Mouse (Mus musculus) neutrophil, adult 5-6 weeks (primary cell): ENCODE measurements around the gene Tmem18. TPM values are rescaled to one million over a fixed set of nuclear protein-coding genes. Genes with fewer than 3 reads are reported as not detected.

ENCODE experiments used
- ATAC-seq: fragments of 151-379, 151-347 bp; 2 replicates; pipeline ENCODE4 v1.8.0; 2017; ENCODE audit warnings: mild to moderate bottlenecking, moderate TSS enrichment; ENCODE audit not compliant: insufficient number of reproducible peaks, poor library complexity, low FRiP score, severe bottlenecking; ENCODE audit errors: extremely low read depth
- total RNA-seq: library from RNA; stranded (forward); fragments of 200-1000 nt; gene quantifications from 2 replicates; pipeline ENCODE4 v1.2.3, GENCODE M21; 2017

Tmem18 gene
- total RNA-seq: 9.2 and 10.3 TPM in 2 replicates

DNA sequence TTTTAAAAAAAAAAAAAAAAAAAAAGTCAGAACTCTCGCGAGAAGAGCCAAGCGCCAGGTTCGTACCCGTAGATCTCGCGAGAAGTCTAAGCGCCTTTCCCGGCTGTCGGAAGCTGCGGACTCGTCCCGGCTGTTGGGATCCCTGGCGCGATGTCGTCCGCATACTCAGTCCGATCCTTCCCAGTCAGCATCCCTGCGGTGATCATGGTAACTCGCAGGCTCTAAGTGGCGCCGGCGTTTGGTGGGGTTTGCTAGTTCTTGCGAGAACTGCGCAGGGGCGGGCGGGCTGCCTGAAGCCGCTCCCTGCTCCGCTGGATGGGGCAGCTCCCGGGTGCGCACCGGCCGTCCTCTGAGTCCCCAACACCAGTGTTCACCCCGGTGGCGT, at the start of gene Tmem18:
TSS of gene Tmem18 (plus strand) at position 71 of the 385 bp plus-strand sequence.
- ATAC-seq: peak; percentile 53

DNA sequence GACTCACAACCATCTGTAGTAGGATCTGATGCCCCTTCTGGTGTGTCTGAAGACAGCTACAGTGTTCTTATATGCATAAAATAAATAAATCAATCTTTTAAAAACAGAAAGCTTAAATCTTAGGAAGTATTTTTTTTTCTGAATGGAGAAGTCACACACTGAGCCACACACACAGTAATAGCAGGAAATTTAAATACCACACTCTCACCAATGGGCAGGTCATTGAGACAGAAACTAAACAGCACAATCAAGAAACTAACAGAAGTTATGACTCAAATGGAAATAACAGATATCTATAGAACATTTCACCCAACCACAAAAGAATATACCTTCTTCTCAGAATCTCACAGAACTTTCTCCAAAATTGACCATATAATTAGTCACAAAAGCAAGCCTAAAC, 26.9 kb upstream of the Tmem18 start:
- no peak for ATAC-seq

DNA sequence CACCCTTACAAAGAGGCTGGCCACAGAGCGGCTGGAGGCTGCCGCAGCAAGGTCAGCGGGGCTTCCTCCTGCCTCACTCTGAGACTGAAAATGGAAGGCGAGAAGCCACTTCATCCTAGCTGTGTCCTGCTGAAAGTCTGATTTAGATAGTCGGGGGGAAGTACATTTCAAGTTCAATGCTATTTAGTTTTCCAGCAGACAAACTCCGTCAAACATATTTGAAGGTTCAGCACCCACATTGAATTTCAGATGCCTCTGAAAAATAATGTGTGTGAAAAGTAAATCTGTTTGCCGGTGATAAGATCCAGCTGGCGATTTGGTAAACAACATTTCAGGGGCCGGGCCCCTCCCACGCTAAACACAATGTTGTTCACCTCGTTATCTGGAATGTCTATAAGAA, 22.8 kb upstream of the Tmem18 start:
- no peak for ATAC-seq

DNA sequence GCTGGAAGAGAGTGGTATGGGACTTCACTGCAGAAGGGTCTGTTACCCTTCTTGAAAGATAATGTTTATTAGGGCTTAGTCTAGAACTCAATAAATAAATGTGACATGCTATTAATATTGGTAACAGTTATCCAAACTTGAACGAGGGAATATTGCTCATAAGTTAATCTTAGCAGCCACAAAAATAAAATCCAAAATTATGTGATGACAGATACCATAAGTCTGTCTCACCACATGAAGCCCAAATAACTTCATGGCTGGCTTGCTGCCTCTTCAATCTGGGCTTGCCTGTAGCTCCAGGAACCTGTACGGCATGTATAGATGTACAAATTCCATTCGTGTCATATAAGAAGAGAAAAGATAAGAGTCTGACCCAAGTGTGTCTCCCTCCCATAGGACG, 12.2 kb upstream of the Tmem18 start:
- ATAC-seq: no peak

DNA sequence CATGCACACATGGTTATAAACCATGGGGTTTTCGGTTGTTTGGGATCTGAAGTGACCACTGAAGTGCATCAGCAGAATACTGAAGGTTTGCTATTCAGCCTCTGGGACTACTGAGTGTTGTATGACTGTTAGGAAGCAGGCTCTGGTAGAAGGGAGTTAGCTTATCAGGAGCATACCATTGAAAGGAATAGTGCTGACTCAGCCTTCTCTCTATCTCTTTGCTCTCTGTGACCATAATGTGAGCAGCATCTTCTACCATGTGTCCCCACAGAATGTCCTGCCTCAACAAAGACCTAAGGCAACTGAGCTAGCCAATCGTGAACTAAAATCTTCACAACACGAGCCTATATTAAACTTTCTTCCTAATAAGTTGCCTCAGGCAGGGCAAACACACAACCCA, 8.3 kb upstream of the Tmem18 start:
- no peak for ATAC-seq

DNA sequence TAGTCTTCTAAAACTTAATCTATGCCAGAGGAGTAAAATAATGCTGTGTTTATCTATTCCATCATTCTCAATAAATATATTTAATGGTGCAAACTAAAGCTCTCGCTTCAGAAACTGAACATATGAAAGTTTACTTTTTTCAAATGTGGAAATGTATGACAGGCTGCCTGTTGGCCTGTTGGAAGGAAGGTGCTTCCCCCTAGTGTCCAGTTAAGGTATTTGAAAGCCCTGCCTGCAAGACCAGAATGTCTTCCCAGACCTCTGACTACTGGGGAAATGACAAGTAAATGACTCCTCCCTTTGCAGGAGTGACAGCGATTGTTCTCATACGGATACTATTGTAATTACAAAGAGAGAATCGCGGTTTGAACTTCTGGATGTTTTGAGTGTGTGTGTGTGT, 6.2 kb upstream of the Tmem18 start:
- ATAC-seq: 0 out of 2 replicates have a peak, but pooled peaks have one; percentile 51

DNA sequence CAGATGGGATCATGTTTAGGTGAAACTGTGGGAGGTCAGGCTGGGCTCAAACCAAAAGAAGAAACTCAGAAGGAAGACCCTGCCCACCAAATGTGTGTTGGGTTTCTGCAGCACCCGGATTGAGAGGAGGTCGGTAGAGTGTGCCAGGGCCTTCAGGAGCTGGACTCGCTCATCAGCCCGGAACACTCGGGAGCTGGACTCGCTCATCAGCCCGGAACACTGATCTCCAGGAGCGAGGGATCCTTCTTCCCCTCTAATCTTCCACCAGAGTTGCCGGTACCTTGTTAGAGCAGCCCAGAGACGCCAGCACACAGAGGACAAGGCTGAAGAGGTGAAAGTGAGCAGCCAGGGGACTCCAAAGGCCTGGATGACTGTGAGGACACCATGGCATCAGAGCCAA, 2.9 kb upstream of the Tmem18 start:
- ATAC-seq: no peak

DNA sequence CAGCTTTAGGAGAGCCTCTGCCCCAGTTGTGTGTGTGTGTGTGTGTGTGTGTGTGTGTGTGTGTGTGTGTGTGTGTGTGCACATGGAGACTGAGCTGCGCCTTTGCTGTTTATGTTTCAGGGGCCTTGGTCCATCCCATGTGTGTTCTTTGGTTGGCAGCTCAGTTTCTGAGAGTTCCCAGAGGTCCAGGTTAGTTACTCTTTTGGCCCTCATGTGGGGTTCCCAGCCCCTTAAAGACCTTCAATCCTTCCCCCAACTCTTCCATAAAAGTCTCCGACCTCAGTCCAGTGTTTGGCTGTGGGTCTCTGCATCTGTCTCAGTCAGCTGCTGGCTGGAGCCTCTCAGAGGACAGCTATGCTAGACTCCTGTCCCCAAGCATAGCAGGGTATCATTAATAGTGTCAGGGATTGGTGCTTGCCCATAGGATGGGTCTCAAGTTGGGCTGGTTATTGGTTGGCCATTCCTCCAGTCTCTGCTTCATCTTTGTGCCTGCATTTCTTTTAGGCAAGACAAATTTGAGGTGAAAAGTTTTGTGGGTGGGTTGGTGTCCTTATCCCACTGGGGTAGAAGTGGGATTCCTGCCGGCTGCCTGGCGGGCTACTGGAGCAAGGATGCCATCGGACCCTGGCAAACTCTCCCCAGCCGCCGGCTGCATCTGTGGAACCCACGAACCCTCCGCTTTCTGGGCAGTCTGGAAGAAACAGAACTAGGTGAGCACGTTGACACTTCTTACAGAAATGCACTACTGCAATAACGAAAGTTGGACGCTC, 455 bp upstream of the Tmem18 start:
- ATAC-seq: no peak

DNA sequence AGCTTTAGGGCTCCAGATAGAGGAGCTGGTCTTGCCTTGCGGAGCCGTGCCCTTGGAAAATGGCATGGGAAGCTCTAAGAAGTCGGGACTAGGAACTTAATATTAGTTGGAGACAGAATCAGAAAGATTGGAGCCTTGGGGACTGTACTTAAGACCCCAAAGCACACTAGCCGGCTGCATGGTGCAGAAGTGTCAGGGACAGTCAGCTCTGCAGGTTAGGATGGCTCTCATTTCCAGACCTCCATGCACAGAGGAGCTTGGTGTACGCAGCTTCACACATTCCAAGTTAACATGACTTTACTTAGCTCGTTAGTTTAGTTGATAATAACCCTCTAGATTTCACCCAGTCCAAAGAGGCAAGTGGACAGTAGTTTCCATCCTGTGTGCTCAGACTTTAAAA, 637 bp downstream of the Tmem18 start:
- ATAC-seq: no peak

DNA sequence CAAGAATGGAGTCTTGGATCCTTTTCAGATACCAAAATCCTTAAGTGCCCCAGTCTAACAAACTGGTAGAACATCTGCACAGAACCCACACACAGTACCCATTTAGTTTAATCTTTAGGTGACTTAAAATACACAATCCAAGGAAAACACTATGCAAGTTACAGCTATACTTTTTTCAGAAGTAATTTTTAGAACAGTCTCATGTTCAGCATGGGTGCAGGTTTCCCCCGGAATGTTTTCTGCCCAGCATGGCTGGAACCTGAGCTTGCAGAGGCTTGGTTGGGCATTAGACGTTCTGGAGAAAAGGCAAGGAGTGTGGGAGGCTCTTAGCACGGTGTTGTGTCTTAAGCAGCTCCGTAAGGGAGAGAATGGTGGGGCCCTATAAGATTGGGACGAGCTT, 7.6 kb downstream of the Tmem18 start:
- no peak for ATAC-seq

DNA sequence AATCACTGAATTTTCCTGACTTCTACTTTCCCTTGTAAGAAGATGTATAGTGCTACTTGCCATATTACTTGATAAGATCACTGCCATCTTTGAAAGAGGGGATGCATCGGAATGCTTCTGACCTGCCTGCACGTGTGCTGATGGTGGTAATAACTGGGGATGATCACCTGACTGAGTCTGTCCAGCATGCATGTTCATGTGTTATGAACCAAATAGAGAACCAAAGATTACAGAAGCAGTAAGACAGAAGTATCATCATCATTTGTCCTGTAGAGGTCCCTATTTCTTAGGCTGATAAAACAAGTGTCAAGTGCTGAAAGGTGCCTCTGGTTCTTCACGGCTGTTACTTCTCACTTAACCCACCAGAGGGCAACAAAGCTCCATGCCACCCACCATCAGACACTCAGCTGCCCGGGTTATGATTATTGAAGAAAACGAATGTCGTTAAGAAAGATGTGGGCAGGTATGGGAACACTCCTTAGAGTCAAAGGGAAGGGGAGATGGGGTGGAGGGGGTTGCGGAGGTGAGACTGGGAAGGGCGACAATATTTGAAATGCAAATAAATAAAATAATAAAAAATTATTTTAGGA, 12.7 kb downstream of the Tmem18 start:
- ATAC-seq: peak; percentile 28; the same call in 1 of the 2 replicates

DNA sequence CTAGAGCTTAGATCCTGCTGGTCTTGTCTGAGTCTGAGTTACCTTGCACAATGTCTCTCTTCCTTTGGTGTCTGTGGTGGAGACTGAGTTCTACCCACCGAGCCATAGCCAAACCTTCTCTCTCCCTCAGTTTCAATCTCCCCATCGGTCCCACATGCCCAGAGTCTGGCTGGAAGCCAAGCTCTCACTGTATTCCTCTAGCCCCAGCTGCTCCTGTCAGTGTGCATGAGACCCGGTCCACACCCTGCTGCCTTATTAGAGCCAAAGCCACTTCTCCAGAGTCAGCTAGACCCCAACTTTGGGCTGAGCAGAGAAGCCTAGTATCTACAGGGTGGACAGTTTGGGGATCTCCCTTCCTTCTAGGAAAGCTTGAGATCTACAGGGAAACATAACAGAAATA, 14.7 kb downstream of the Tmem18 start:
- no peak for ATAC-seq

DNA sequence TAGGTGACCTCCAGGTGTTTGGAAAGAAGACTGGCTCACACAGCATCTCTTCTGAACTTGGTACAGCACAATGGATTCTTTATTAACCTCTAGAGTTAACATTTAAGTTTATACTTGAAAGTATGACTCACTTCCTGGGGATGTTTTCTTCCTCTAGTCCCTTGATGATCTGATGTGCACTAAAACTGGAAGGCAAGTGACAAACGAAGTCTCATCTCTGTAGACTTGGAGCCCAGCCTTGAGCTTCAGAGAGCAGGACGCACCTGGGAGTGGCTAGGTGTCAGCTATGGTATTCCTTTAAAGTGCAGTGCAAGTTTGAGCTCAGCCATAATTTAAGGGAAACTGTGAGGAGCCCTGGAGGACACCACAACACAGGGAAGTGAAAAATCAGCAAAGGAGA, 15.2 kb downstream of the Tmem18 start:
- ATAC-seq: no peak

DNA sequence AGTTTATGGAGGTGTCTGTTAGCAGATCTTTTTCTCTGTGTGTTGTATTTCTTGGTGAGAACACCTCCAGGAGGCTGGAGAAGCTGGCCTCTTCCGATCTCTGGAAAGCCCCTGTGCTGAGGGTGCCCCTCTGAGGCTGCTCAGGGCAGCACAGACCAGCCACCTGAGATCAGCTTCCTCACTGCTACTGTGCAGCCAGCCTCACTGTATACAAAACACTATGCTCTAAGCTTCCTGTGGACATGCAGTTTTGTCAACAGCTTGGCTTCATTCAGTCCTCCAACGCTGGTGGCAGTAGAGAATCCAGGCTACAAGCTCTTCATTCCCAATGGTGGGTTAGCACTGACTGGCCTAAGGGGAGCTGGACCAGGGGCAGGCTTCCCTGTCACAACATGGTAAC, 15.8 kb downstream of the Tmem18 start:
- no peak for ATAC-seq

DNA sequence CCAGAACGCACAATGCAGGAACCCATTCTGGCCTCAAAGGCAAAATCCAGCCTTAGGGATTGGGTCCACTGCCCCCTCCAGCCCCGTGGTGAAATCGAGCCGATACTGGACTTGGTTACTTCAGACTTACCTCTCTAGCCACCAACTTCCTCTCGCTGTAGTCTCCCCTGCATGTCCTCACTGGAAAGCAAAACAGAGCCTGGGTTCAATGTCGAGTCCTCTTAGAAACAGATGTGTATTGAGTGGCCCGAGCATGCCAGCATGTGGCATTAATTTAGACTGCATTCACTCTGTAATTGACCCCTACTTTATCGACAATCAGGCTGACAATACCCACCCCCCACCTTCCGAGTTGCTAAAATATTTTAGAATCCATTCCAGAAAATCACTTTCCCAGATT, 19.8 kb downstream of the Tmem18 start:
- ATAC-seq: no peak

DNA sequence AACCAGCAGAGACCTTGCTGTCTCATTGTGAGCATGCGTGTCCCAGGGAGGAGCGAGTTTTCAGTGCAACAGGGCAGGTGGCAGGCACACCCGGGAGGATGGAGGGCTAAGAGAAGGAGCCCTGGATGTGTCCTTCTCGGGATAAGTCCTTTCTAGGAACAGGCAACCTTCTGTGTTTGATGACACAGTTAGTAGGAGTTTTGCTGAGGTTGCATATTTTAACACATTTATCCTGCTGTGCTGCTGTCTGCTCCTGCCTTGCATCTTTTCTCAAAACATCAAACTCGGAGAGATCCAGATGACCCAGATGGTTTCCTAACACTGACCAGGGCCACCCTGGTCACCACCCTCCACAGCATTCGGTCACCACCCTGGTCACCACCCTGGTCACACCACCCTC, 20.6 kb downstream of the Tmem18 start:
- ATAC-seq: no peak

DNA sequence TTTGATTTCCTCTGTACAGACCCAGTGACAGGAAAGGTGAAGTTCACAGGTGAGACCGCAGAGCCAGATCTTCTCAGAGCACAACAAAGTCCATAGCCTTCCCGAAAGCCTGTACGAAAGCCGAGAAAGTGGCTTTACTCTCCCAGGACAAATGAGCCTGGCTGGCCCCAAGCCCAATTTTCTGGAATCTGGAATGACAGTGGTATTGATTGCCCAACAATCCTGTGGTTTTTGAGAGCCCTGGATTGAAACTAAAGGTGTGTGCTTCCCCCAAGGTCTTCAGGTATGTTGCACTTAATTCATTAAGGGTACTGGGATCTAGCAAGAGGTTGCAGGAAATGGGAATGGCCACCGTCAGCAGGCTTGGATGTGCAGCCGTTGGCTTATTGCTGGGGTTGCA, 21.7 kb downstream of the Tmem18 start:
- no peak for ATAC-seq

DNA sequence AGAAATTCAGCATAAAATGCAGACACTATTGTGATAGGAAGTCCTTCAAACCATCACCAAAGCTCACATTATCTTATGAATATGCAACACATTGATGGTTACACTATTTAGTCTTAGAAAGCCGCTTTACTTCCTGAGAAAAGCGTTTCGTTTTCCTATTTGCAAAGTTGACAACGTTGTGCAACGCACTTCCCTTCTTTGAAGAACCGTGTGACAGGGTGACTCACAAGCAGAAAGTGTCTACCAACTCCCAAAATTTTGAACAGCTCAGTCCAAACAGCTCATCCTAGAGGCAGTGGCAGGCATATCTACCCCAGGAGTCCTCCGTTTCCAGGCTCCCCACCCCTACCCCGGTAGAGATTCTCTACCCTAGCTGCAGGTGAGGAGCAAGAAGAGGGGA, 22.5 kb downstream of the Tmem18 start:
- no peak for ATAC-seq

DNA sequence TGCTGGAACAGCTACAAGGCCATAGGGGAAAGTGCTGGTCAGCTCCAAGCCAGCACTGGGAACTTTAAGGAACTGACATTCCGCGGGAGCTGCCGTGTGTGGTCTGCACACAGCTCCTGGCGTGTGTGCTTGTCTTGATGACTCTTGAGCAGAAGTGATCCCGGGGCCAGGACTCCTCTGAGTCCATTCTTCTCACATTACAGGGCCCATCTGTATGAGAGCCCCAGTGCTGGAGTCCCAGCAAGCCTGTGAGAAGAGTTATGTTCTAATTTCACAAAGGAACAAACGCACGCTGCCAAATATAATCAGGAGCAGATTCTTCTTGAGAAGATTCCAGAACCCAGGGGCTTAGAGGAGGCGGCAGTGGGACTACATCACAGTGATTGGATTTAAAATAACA, 34.2 kb downstream of the Tmem18 start:
- ATAC-seq: no peak

DNA sequence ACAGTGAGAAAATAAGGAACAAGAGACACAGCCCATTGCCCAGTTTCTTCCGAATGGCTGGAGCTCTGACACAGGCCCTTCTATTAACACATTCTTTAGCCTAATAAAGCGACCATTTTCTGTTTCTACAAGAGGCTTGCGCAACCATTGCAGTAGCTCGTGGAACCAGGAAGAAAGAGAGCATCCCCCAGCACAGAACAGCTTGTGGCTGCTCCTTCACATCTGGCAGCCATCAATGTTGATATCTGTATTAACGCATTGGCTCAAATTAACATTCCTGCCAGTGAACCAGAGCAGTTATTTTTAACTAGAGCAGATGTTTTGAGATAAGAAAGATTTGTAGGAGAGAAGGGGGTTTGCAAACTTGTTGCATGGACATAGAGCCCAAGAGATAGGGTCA, 44.2 kb downstream of the Tmem18 start:
- no peak for ATAC-seq

DNA sequence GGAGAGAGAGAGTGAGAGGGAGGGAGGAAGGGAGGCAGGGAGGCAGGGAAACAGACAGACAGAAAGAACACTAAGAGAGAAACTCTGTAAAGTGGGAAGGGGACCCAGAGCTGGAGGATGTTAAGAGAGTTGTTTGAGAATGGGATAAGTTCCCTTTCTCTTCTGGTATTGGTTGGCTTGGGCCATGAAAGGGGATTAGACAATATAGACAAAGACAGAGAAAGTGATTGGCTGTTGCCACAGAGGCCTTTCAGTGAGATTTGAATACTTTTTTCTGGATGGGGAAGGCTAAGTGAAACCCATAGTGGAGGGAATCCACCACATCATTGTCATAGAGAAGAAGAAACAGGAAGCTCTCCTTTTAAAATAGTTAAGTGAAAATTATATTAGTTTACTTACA, 50.3 kb downstream of the Tmem18 start:
- no peak for ATAC-seq
